Mouse (Mus musculus) heart, embryonic 12.5 days (tissue): ENCODE results near the gene Ppp1r14d. TPM values are rescaled to one million over a fixed set of nuclear protein-coding genes. Genes with fewer than 3 reads are reported as not detected.

Experiments
- ATAC-seq: fragments of 200-750 bp; cut with Nextera tagmentation; 2 replicates; pipeline ENCODE4 v1.8.0; 2017; ENCODE audit warnings: moderate TSS enrichment, moderate library complexity; ENCODE audit not compliant: insufficient number of reproducible peaks, low FRiP score
- H3K27ac ChIP-seq: fragments of 300-500 bp; sonication (generic); 2 replicates; pipeline ENCODE4 v1.5.1; 2016; ENCODE audit warnings: mild to moderate bottlenecking, moderate library complexity; ENCODE audit not compliant: poor library complexity, severe bottlenecking
- H3K27me3 ChIP-seq: fragments of 300-500 bp; sonication (generic); replicated peaks from 2 replicates; pipeline ENCODE4 v1.6.1; 2016; ENCODE audit warnings: mild to moderate bottlenecking, moderate library complexity
- H3K36me3 ChIP-seq: fragments of 300-500 bp; sonication (generic); 2 replicates; pipeline ENCODE4 v1.6.1; 2016; ENCODE audit warnings: mild to moderate bottlenecking, moderate library complexity
- H3K4me1 ChIP-seq: fragments of 300-500 bp; sonication (generic); replicated peaks from 2 replicates; pipeline ENCODE4 v1.6.1; 2016; ENCODE audit warnings: mild to moderate bottlenecking
- H3K4me2 ChIP-seq: fragments of 300-500 bp; sonication (generic); 2 replicates; pipeline ENCODE4 v1.6.1; 2016; ENCODE audit warnings: mild to moderate bottlenecking, moderate library complexity
- H3K4me3 ChIP-seq: fragments of 300-500 bp; sonication (generic); 2 replicates; pipeline ENCODE4 v1.5.1; 2016; ENCODE audit warnings: mild to moderate bottlenecking
- H3K9ac ChIP-seq: fragments of 300-500 bp; sonication (generic); 2 replicates; pipeline ENCODE4 v1.6.1; 2016; ENCODE audit warnings: mild to moderate bottlenecking, moderate library complexity
- H3K9me3 ChIP-seq: fragments of 300-500 bp; sonication (generic); replicated peaks from 2 replicates; pipeline ENCODE4 v1.6.1; 2016; ENCODE audit warnings: mild to moderate bottlenecking, moderate library complexity
- WGBS: fragments of 180-500 bp; shearing (Covaris S2); methylation state at CpG from one replicate; pipeline ENCODE4 v1.1.7; 2016; 5-methylcytosine and 5-hydroxymethylcytosine counted together
- polyA plus RNA-seq: library from polyadenylated mRNA; unstranded; fragments of >200 nt; fragmentation: Nextera tagmentation; extraction: Ambion mirVana; gene quantifications from 2 replicates; pipeline ENCODE4 v1.2.1, GENCODE M21; 2016

Gene Ppp1r14d
- polyA plus RNA-seq, 1 experiment from 2014 or later: not detected

- Histone ChIP-seq H3K4me3 (no peak overlapping the region), H3K27me3 (peaks cover 32% of the 10 kb centered on the region), H3K4me2 (peak overlapping the region; percentile 62), H3K4me1 (peaks cover 39% of the 10 kb centered on the region), H3K27ac (peak overlapping the region; percentile 71; the same call in 1 of the 2 replicates), H3K9me3 (no peaks in the 10 kb centered on the region), H3K36me3 (peaks cover 9% of the 10 kb centered on the region; the same call in 1 of the 2 replicates), H3K9ac (0 out of 2 replicates have a peak overlapping the region, but pooled peaks have one; percentile 51)
- no peak for ATAC-seq
- 77% methylated on average over 7 of the region's 7 CpGs for WGBS
Observed at GRCm38 (mm10) chr2:119172446-119172845, 57.3 kb downstream of the Ppp1r14d start.

DNA sequence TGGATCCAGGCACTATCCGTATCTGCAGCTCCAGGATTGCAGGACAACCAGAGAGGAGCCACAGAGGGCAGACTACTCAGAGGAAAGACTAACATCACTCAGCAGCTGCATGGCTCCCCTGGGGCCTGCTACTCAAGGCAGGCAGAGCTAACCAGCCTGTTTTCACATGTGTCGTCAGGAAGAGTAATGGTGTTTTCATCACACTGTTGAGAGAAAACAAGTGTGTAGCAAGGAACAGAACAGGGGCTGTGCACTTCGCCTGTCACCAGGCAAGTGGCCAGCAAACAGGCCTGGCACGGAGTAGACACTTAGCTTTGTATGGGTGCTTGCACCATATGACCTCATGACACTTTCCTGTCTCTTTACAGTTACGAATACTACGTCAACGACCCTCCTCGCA, 58.1 kb downstream of the Ppp1r14d start:
- Histone ChIP-seq H3K9ac (no peak overlapping the region), H3K27me3 (peaks cover 32% of the 10 kb centered on the region), H3K36me3 (0 out of 2 replicates have a peak, but pooled peaks cover under 1% of the 10 kb centered on the region), H3K27ac (no peak overlapping the region), H3K4me3 (no peak overlapping the region), H3K9me3 (no peaks in the 10 kb centered on the region), H3K4me2 (no peak overlapping the region), H3K4me1 (peaks cover 48% of the 10 kb centered on the region)
- no peak for ATAC-seq
- WGBS: 42% methylated on average over 8 of the region's 8 CpGs

GRCm38 (mm10) chr2:119170282-119170681, 59.4 kb downstream of the Ppp1r14d start:
- ATAC-seq: no peak
- H3K36me3 ChIP-seq: no peaks in the 10 kb centered on the region
- no peak overlapping the region for H3K9ac ChIP-seq
- peaks cover 49% of the 10 kb centered on the region for H3K4me1 ChIP-seq
- 83% methylated on average over 2 of the region's 2 CpGs for WGBS
- H3K27me3 ChIP-seq: peaks cover 42% of the 10 kb centered on the region
- no peaks in the 10 kb centered on the region for H3K9me3 ChIP-seq
- H3K4me3 ChIP-seq: no peak overlapping the region
- H3K4me2 ChIP-seq: no peak overlapping the region
- no peak overlapping the region for H3K27ac ChIP-seq

Other genes starting within 250 kb of the Ppp1r14d start
- gene Ccdc32, start 200.5 kb downstream of the Ppp1r14d start, polyA plus RNA-seq: 16.3 and 18.3 TPM in 2 replicates
- gene Rpusd2, start 195.1 kb downstream of the Ppp1r14d start, polyA plus RNA-seq: 4.5 and 5.0 TPM in 2 replicates
- gene Knl1, start 182.8 kb downstream of the Ppp1r14d start, polyA plus RNA-seq: 39.0 and 39.4 TPM in 2 replicates
- 32.2 and 33.3 TPM in 2 replicates for gene Rad51, start 117.1 kb downstream of the Ppp1r14d start, polyA plus RNA-seq
- 29.2 and 31.0 TPM in 2 replicates for gene Rmdn3, start 72.9 kb downstream of the Ppp1r14d start, polyA plus RNA-seq
- gene Gchfr, start 62.1 kb downstream of the Ppp1r14d start, polyA plus RNA-seq: 4.5 and 5.0 TPM in 2 replicates
- 0.34 and 0.46 TPM in 2 replicates for gene Gm14137, start 55.4 kb downstream of the Ppp1r14d start, polyA plus RNA-seq
- 31.6 and 36.5 TPM in 2 replicates for gene Zfyve19, start 21.3 kb downstream of the Ppp1r14d start, polyA plus RNA-seq
- gene Dnajc17, start 21.1 kb downstream of the Ppp1r14d start, polyA plus RNA-seq: 12.0 and 12.6 TPM in 2 replicates
- 0.82 and 1.00 TPM in 2 replicates for gene Spint1, start 7.5 kb upstream of the Ppp1r14d start, polyA plus RNA-seq
- 0.10 and 0.13 TPM in 2 replicates for gene Rhov, start 41.4 kb upstream of the Ppp1r14d start, polyA plus RNA-seq
- gene Vps18, start 58.8 kb upstream of the Ppp1r14d start, polyA plus RNA-seq: 15.2 and 15.8 TPM in 2 replicates
- 6.5 and 6.8 TPM in 2 replicates for gene Dll4, start 95.9 kb upstream of the Ppp1r14d start, polyA plus RNA-seq
- 0.12 and 0.31 TPM in 2 replicates for gene Chac1, start 121.3 kb upstream of the Ppp1r14d start, polyA plus RNA-seq
- gene Ino80, start 247.8 kb upstream of the Ppp1r14d start, polyA plus RNA-seq: 3.8 and 4.0 TPM in 2 replicates